Mouse (Mus musculus) bone marrow macrophage, adult 2 months (primary cell): ENCODE results near the gene Cga.

Experiments used
- CTCF ChIP-seq: IDR thresholded peaks from 2 replicates; pipeline ENCODE4 v1.5.1; 2012; ENCODE audit warnings: low read depth, mild to moderate bottlenecking, low read length, moderate library complexity
- POLR2A ChIP-seq: IDR thresholded peaks from 2 replicates; pipeline ENCODE4 v1.6.1; 2012; ENCODE audit warnings: mild to moderate bottlenecking, low read depth, low read length, borderline replicate concordance

DNA sequence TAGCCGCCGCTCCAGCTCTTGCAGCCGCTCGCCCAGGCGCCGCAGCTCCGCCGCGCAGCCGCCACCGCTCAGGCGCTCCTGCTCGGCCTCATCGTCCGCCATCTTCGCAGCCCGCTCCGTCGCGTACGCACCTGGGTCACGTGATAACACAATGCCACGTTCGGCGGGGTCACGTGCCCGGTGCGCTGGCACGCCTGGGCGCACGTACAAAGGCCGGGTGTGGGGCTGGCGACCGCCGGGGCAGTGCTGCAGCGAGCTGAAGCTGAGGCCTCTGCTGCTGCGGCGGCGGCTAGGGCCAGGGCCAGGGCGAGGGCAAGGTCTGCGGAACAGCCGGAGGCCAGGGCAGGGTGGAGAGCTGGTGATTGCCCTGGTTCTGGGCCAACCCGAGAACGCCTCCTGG is 10.8 kb upstream of the Cga start, which contains the start of gene Zfp292:
- TF ChIP-seq CTCF (no peak), POLR2A (peak; percentile 32; the same call in 1 of the 2 replicates)
